Mouse (Mus musculus) WW6 (cell line): ENCODE measurements around the gene Epyc.

ENCODE experiments used
- DNase-seq: peaks from one replicate; pipeline ENCODE4 v3.0.0-alpha.2; 2013; ENCODE audit warnings: low read depth, low spot score

Epyc gene

DNA sequence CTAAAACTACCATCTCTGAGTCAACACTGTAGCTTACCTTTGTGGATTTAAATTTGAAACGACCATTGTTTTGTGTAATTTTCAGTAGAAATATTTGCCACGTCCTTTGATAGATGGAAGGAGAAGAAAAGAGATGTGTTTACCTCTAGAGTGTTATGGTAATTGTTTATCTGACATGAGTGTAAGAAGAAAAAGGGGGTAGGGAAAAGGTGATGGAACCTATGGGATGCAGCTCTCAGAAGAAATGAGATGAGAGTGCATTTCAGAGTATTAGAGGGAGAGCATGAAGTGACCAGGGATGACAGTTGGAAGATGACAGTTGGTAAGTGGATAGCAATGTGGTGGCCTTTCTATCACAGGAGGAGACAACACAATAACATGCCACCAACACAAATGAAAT lies at the start of gene Epyc:
Gene Epyc, plus strand, starts transcription at position 301 of the 400 bp plus-strand sequence.
- DNase-seq = no peak

DNA sequence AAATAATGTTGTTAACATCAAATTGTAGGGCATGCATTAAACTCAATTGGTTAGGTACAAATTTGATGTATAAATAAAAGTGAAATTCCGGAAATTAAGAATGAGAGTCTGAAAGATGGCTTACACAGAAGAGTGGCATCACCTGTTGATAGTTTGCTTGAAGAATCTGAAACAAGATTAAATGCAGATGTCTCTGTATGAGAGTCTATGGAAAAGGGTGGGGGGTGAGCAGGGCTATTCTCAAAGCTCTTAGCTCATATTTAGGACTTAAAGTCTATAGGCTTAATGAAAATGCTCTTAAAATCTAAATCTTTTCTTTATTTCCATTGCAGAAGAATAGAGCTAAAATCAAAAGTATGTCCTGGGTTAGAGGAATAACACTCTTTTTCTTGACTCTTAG lies 48.2 kb upstream of the Epyc start:
- no peak for DNase-seq

DNA sequence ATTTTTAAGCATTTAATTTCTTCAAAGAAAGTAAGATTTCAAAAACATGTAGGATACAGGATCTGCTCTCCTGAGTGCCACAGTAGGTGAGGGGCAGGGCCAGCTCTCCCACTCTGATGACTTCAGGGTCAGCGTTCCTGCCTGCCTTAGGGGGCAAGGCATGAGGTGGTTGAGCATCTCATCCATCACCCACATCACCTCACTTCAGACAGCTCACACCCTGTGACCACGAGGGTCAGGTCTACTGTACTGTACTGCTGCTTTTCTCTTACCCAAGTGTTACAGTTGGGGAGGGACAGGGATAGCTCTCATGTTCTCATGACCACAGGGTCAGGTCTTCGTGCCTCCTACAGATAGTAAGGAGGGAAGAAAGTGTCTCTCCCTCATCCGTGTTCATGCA lies 42.1 kb upstream of the Epyc start:
- DNase-seq = no peak

DNA sequence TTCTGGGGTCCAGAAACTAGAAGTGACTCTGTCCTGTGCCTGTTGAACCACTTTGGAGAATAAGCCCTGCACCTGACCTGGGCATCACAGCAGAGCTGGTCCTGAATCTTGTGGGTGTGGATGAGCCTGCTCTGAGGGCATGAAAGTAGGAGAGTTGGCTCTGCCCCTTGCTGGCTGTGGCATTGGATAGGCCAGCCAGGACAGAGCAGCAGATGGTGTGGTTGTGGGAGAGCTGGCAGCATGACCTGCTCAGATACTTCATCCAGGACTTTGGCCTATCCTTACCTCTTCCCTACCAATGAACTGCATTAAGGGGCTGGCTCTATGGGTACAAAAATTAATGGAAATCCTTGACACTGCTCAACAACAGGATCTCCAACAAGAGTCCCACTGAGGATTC lies 40.6 kb upstream of the Epyc start:
- DNase-seq = no peak

DNA sequence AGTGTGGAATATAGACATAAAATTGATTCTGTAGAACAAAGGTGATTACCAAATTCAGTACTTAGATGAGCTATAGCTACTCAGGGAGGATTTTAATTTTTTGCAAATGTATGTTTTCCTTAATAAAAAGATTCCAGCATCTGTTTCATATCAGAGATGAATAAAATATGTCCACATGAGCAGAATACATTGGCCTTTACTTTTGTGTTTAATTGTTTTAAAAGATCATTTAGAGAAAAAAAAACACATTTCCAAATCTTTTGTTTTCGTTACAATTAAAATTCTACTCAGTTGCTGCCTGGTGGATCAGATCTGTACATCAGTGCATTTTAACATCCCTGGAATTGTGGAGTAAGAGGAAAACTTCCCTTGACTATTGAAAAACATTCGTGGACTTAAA lies 37.3 kb upstream of the Epyc start, which contains the start of gene Kera:
Gene Kera, plus strand, starts transcription at position 301 of the 400 bp plus-strand sequence.
- no peak for DNase-seq

DNA sequence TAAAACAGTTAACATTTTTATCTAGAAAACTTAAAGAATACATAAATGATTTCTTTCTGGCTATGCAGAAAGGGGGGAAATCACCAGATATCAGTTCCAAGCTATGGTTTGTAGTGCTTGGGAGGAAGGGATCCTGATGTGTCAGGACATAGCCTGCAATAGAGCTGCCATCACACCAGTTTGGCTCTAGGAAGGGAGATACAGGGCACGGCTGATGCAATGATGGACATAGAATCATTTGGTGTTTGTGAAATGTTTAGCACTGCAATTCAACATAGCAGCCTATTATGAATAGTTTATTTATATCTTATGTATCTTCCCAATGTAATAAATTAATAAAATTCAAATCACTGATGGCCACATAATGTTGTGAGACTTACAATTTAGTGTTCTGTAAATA lies 21.5 kb upstream of the Epyc start:
- no peak for DNase-seq

DNA sequence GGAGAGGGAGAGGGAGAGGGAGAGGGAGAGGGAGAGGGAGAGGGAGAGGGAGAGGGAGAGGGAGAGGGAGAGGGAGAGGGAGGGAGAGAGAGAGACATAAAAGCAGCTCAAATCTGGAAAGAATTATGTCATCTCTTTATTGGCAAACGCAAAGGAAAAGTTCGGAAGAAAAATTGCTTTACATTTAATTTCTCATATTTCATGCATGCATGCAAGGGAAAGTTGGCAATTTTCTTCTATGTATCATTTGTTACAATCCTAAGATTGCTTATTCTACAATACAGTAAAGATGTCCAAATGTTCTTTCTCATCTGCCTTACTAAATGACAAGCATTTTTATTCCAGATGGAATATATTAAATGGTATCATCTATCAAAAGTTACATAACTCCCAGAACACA lies 19.5 kb upstream of the Epyc start:
- DNase-seq = no peak

DNA sequence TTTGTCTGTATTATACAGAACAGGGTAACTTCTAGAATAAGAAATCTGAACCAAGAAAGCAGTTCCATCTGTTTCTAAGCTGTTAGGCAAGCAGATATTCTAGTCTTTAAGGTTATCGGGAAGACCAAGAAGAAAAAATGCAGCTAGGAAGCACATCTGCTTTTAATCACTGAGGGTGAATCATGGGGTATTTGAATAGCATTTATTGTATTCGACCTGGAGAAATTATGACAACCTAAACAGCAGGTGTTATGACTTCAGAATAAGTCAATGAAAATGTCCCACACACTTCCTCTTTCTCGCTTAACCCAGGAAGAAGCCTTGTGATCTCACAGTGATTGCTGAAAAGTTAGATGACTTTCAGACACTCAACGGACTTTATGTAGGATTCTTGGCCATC lies 18.8 kb upstream of the Epyc start:
- no peak for DNase-seq

DNA sequence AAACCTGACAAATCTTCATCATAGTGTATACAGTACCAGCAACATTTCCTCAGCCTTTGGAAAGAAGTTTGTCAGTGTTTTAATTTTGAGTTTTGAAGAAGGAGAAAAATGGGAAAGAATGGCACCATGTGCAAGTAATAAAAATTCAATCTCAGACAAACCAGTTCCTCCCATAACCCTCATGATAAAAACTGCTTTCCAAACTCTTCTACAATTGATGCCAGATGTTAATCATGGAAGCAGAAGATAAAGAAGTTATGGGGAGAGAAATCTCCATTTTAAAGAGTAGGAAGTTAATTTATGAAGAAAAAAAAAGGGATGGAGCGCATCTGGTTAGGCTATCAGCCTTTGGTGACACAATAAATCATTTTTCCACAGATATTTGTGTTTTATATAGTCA lies 17.3 kb upstream of the Epyc start:
- DNase-seq = no peak

DNA sequence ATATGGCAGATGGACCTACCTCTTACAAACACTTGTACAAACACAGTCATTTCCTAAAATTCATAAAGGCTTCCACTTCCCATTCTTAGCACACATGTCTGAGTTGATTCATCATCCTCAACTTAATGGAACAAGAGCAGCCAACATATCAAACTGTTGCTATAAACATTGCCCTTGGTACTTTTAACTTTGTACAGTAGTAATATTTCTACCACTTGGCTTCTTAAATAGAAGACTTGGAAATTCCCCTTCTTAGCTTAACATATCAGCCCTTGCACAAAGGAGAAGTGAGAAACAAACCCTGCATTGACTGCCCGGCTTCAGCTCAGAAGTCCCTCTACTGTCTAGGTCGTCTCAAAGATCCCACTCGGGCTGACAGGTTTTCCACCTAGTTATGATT lies 12.8 kb upstream of the Epyc start:
- no peak for DNase-seq

DNA sequence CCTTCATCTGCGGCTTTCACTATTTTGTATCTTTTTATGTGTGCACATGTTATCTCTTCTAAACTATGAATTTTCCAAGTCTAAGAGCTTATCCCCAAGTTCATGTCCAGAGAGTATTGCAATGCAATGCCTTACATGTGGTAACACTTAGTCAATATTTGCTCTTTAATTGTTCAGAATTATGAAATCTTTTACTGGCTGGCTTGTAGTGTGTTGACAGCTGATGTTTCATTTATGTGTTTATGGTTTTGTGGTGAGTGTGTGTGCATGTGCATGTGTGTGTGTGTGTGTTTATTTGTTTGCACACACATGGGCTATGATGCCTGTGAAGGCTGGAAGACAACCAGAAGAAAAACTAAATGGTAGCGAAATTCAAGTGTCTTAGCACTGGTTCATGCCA lies 1.9 kb upstream of the Epyc start:
- DNase-seq = no peak

DNA sequence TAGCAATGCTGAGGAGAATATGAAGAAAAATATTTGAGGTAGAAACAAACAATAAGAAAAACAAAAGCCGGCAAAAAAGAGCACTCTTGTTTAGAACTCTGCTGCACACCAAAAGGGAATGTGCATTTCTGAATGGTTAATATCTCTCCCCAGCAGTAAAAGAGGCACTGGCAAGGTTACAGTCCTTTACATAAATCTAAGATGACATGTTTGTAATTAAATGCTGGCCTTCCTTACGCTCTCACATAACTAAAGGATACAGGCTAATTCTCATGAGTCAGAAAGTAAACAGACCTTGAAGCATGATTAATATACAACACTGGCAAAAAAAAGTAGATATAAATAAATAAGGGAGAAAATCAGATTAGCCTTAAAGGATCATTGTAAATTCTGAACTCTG lies 6.5 kb downstream of the Epyc start:
- DNase-seq = no peak

DNA sequence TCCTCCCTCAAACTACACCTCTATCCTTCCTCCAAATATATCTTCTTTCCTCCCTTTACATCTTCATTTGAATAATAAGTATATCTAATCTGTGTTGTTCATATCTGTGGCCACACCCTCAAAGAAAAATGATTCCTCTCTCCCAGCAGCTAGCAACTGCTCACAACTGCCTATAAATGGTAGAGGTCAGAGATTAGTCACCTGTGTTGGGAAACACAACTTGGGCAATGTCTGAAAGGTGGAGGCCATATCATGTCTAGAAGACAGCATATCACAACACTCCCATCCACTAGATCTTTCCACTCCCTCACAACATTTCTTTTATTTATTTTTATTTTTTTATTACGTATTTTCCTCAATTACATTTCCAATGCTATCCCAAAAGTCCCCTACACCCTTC lies 15.6 kb downstream of the Epyc start:
- DNase-seq = no peak

DNA sequence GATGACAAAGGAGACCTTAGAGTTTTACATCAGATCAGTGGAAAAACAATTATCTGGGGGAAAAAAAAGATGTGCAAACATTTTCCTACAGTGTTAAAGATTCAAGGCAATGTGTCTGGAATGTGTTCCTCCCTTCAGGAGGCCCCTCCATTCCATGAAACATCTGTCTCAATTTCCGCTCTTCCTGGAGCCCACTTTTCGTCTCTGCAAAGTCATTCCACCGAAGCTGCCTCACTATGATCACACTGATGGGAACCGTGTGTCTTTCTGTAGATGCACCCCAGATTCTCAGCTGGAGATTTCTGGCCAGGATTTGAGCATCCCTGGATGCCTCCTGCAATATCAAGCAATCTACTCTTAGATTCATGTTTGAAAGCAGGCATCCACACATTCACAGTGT lies 24.8 kb downstream of the Epyc start:
- no peak for DNase-seq

DNA sequence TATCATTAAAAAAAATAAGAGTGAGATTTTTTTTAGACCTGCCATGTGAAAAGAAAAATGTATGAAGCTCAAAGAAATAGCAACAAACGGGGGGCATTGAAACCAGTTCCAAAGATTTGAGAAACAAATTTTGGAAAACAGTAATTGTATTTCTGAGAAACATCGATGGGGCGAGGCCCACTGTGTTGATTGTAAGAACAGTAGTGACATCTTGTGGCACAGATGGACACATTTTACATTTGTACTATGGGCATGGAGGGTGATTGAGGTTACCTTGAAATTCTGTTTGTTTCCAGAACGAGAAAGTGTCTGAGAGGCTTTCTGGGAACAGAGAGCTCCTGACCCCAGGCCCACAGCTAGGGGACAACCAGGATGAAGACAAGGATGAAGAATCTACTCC lies 26.3 kb downstream of the Epyc start:
- DNase-seq = no peak

DNA sequence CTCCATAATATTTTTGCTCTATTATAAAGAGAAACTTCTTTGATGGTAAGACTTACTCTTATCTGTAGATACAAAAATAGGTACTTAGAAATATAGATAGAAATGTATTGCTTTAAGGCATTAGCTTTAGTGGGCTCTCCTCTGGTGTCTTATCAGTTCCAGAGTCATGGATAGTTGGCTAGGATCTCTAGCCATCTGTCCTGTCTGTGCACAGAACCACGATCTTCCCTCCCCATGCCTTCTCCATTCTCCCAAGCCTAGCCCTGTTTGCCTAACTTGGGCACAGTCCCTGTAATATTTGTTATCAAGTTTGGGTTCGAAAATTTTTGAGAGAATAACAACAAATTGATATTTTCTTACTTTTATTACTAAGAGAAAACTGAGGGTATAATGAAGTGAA lies 29.4 kb downstream of the Epyc start:
- no peak for DNase-seq

DNA sequence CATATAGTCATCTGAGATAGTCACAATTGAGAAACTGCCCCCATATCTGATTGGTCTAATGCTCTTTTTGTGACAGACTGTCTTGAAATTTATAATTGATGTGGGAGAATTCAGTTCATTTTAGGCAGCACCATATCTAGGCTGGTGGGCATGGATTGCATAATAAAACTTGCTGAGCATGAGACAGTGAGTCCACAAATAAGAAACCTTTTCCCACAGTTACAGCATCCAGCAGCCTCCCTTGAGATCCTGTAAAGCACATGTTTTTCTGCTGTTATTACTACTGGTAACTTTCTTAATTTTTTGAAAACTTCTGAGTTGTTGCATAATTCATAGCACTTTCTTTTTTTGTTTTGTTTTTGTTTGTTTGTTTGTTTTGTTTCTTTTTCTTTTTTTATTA lies 39.1 kb downstream of the Epyc start:
- DNase-seq = no peak

DNA sequence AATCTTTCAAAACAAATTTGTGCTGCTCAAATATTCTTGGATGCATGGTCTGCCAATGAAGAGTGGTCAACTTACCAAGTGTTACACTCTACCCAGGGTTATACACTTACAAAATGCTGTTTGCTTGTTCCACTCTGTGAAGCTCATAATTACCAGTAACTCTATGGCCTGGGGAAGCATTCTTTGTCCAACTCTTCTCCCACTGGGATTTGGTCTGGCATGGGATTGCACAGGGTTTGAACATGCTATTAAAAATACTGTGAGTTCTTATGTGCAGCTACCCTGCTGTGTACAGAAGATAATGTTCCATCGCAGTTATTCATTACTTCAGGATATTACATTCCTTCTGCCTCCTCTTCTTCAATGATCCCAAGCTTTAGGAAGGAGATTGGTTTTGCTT lies 43.3 kb downstream of the Epyc start:
- no peak for DNase-seq

DNA sequence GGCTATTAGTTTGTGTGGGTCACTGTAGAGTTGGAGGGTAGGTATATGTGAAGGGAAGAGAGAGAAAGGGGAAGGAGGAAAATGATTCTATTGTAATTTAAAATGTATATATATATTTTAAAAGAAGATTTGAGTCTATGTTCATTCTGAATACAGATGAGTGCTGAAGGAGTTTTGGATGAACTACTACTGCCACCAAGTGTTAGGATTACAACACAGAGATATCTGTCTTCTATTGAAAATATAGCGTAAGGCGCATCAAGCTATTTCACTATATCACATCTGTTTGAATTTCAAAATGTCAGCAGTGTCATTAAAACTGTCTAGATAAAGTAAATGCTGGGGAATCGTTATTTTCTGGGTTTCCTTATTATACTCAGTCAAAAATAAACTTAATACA lies 45.6 kb downstream of the Epyc start:
- no peak for DNase-seq

DNA sequence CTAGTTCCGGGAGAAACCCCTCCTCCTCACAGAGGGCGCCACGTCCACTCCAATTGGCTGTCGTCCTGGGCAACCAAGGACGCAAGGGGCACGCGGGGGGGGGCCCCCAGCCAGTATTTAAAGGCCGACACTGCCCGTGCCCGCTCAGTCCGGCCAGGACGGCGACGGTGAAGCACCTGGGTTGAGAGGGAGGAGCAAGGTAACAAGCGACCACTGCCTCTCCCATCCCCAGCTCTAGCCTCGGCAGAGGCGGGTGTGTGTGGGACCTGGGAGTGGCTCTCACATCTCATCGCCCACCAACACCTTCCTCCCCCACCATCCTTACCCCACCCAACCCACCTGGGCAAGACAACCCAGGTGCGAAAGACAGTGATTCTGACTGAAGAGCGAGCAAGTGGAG lies 49.0 kb downstream of the Epyc start, which contains the start of gene Ccer1:
Gene Ccer1, plus strand, starts transcription at position 147 of the 400 bp plus-strand sequence.
- no peak for DNase-seq

DNA sequence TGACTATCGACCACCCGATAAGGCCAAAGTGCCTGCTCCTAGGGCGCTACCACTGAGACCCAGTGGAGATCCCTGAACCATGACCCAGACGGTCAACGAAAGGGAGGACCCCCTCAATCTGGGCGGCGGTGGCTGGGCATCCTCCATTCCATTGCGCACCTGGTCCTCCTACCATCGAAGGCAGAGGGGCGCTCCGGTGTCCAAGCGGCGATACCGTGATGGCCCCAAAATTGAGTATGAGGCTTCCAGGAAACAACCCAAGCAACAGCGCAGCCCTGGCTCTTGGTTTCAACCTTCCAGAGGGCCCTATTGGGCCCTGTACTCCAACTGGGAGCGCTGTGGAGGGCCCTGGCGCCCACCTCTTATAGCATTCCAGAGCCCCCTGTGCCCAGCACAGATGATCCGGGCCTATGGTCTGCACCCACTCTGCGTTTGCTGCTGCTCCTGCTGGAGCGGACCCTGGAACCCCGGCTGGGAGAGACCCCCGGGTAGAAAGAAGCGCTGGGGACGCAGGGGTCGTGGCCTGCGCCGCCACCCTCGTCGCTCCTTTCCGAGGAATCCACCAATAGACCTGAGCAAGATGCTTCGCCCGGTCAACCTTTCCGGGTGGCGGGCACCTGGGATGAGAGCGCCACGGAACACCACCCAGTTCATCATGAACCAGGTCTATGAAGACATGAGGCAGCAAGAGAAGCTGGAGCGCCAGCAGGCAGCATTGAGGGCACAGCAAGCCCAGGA lies 49.7 kb downstream of the Epyc start:
- DNase-seq = no peak

DNA sequence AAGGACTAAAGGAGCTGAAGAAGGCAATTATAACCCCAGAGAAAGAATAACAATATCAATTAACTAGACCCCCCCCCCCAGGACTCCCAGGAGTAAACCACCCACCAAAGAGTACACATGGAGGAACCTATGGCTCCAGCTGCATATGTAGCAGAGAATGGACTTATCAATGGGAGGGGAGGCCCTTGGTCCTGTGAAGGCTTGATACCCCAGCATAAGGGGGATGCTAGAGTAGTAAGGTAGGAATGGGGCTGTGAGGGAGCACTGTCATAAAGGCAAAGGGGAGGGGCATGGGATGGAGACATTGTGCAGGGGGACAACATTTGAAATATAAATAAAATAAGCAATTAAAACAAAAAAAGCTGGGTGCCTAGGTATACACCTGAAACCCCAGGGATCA lies 58.5 kb downstream of the Epyc start:
- DNase-seq = no peak

DNA sequence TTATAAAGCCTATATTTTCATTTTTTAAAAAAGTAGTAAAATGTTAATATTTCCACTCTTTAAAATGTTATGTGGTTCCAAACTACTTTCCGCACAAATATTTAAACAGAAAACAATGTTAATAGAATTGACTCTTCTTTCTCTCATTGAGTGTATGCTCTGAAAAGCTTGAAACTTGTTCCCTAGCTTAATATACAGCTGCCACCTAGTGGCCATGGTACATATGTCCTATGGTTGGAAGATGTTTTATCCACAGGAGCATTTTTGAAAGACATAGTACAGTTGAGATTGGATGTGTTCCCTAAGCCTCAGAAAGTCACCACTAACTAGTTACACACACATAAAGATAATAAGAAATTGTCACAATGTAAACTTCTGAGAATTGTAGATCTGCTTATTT lies 60.7 kb downstream of the Epyc start:
- DNase-seq = no peak

DNA sequence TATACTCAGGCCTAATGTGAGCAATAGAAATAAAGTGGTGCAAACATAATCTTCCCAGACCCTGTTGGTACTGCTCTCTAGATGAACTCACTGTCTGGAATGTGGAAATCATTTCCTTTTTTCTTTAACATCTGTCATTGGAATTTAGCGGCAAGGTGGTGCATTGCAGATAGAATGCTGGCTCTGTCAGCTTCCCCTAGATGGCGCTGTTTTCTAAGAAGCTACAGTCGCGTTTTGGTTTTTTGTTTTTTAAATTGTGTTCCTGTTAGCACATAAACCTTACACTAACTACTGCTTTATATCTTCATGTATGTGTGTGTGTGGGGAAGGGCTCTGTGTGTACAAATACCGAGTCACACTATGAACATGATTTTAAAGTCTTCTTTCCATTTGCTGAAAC lies 68.8 kb downstream of the Epyc start:
- no peak for DNase-seq
